Mouse (Mus musculus): ENCODE measurements around the gene Myzap.

The Myzap gene

GRCm38 (mm10) chr9:71599861-71600260, 7.7 kb upstream of the Myzap start:
- peak; percentile 43 to 54 for DNase-seq

GRCm38 (mm10) chr9:71596888-71597287, 4.7 kb upstream of the Myzap start:
- no peak for DNase-seq

GRCm38 (mm10) chr9:71592577-71593285, 571 bp upstream of the Myzap start:
- DNase-seq, result no peak

- DNase-seq, result no peak
Observed at GRCm38 (mm10) chr9:71591106-71591505, 1.1 kb downstream of the Myzap start.

- DNase-seq, result no peak
Observed at GRCm38 (mm10) chr9:71589771-71590170, 2.4 kb downstream of the Myzap start.

- DNase-seq, result no peak
Observed at GRCm38 (mm10) chr9:71588930-71589592, 3.1 kb downstream of the Myzap start.

- DNase-seq, result no peak
Observed at GRCm38 (mm10) chr9:71586408-71586807, 5.8 kb downstream of the Myzap start.

GRCm38 (mm10) chr9:71582771-71583170, 9.4 kb downstream of the Myzap start:
- no peak for DNase-seq

- peak; percentile 9 to 25 for DNase-seq
Observed at GRCm38 (mm10) chr9:71578896-71579564, 13.1 kb downstream of the Myzap start.

GRCm38 (mm10) chr9:71574440-71574839, 17.7 kb downstream of the Myzap start:
- DNase-seq, result no peak

GRCm38 (mm10) chr9:71573771-71574340, 18.3 kb downstream of the Myzap start:
- DNase-seq, result no peak

GRCm38 (mm10) chr9:71571150-71571633, 21.0 kb downstream of the Myzap start:
- DNase-seq, result no peak

- DNase-seq, result no peak
Observed at GRCm38 (mm10) chr9:71570170-71570569, 22.0 kb downstream of the Myzap start.

- DNase-seq, result no peak
Observed at GRCm38 (mm10) chr9:71568323-71568942, 23.7 kb downstream of the Myzap start.

- DNase-seq, result no peak
Observed at GRCm38 (mm10) chr9:71567391-71567790, 24.8 kb downstream of the Myzap start.

GRCm38 (mm10) chr9:71566763-71567162, 25.4 kb downstream of the Myzap start:
- DNase-seq, result no peak

GRCm38 (mm10) chr9:71557737-71558136, 34.4 kb downstream of the Myzap start:
- peak; percentile 45 to 66 for DNase-seq

- DNase-seq, result no peak
Observed at GRCm38 (mm10) chr9:71554001-71554400, 38.2 kb downstream of the Myzap start.

GRCm38 (mm10) chr9:71550176-71550575, 42.0 kb downstream of the Myzap start:
- DNase-seq, result no peak

- no peak for DNase-seq
Observed at GRCm38 (mm10) chr9:71547704-71548275, 44.4 kb downstream of the Myzap start.

- DNase-seq, result no peak
Observed at GRCm38 (mm10) chr9:71544831-71545230, 47.3 kb downstream of the Myzap start.

- peak; percentile 91 to 93 for DNase-seq
Observed at GRCm38 (mm10) chr9:71543443-71544222, 48.5 kb downstream of the Myzap start.
